Mouse (Mus musculus) liver, embryonic 14.5 days (tissue): ENCODE results near the gene Crybb2. TPM values are rescaled to one million over a fixed set of nuclear protein-coding genes. Genes with fewer than 3 reads are reported as not detected.
A peak's percentile ranks its signal among the peaks of the same experiment; 100 is the strongest.

Experiments
- ATAC-seq: fragments of 200-750 bp; cut with Nextera tagmentation; 2 replicates; pipeline ENCODE4 v1.8.0; 2017; ENCODE audit warnings: moderate number of reproducible peaks, mild to moderate bottlenecking, moderate library complexity; ENCODE audit not compliant: insufficient read depth
- DNase-seq, 3 experiments: peaks; one replicate each; pipeline ENCODE4 v3.0.0-alpha.2; 2012 to 2013; ENCODE audit warnings: low read depth in 3 of 3, low spot score in 3 of 3
- H3K27ac ChIP-seq: fragments of 300-500 bp; sonication (generic); 2 replicates; pipeline ENCODE4 v1.5.1; 2014; ENCODE audit warnings: moderate library complexity, mild to moderate bottlenecking, control low read depth, inconsistent platforms
- H3K27me3 ChIP-seq: fragments of 300-500 bp; sonication (generic); 2 replicates; pipeline ENCODE4 v1.6.1; 2014; ENCODE audit warnings: mild to moderate bottlenecking, low read length, moderate library complexity; ENCODE audit not compliant: control insufficient read depth, insufficient read depth
- H3K36me3 ChIP-seq: fragments of 300-500 bp; sonication (generic); replicated peaks from 2 replicates; pipeline ENCODE4 v1.6.1; 2014; ENCODE audit warnings: low read depth; ENCODE audit not compliant: control insufficient read depth, insufficient read depth
- H3K4me1 ChIP-seq, 2 experiments: fragments of 200-500 bp in 1 of 2; fragments of 300-500 bp in 1 of 2; sonication (generic) in 1 of 2; replicated peaks; 2 replicates each; pipeline ENCODE4 v1.6.1; 2012 to 2014; ENCODE audit warnings: antibody characterized with exemption in 1 of 2, inconsistent platforms in 1 of 2, low read length in 1 of 2; ENCODE audit not compliant: control insufficient read depth in 2 of 2, insufficient read depth in 2 of 2
- H3K4me2 ChIP-seq: fragments of 300-500 bp; sonication (generic); 2 replicates; pipeline ENCODE4 v1.6.1; 2014; ENCODE audit warnings: low read depth, mild to moderate bottlenecking, control low read depth, moderate library complexity
- H3K4me3 ChIP-seq, 2 experiments: fragments of 200-500 bp in 1 of 2; fragments of 300-500 bp in 1 of 2; sonication (generic) in 1 of 2; 2 replicates each; pipeline ENCODE4 v1.5.1; 2012 to 2014; ENCODE audit warnings: low read depth in 2 of 2, low read length in 2 of 2, mild to moderate bottlenecking in 2 of 2, control low read depth in 1 of 2, inconsistent platforms in 1 of 2, moderate library complexity in 1 of 2; ENCODE audit not compliant: insufficient read depth in 1 of 2
- H3K9ac ChIP-seq: fragments of 300-500 bp; sonication (generic); replicated peaks from 2 replicates; pipeline ENCODE4 v1.6.1; 2014; ENCODE audit warnings: mild to moderate bottlenecking, control low read depth, moderate library complexity
- H3K9me3 ChIP-seq: fragments of 300-500 bp; sonication (generic); 2 replicates; pipeline ENCODE4 v1.6.1; 2016; ENCODE audit warnings: low read length, mixed read lengths; ENCODE audit not compliant: control insufficient read depth
- CTCF ChIP-seq: IDR thresholded peaks from 2 replicates; pipeline ENCODE4 v1.5.1; 2016; ENCODE audit warnings: antibody characterized with exemption, low read depth, control low read depth
- EP300 ChIP-seq: IDR thresholded peaks from 2 replicates; pipeline ENCODE4 v1.6.1; 2016; ENCODE audit warnings: antibody characterized with exemption, low read depth
- WGBS: fragments of 180-500 bp; shearing (Covaris S2); extraction: QIAGEN DNeasy Blood & Tissue Kit; methylation state at CpG from one replicate; pipeline ENCODE4 v1.1.7; 2014; ENCODE audit not compliant: insufficient replicate concordance; 5-methylcytosine and 5-hydroxymethylcytosine counted together
- polyA plus RNA-seq, 2 experiments: library from polyadenylated mRNA; depleted of rRNA in 1 of 2; stranded (reverse) in 1 of 2; unstranded in 1 of 2; fragments of >200 nt; fragmentation: Nextera tagmentation in 1 of 2; extraction: Ambion mirVana in 1 of 2; gene quantifications; 2 replicates each; pipeline versions ENCODE4 v1.2.1 to v1.2.3; 2012 to 2014

The Crybb2 gene
- polyA plus RNA-seq, 2 experiments, result not detected

GRCm38 (mm10) chr5:113082356-113083168 lies 12.6 kb upstream of the Crybb2 start:
- Histone ChIP-seq H3K9ac (no peak overlapping the region), H3K27ac (no peak overlapping the region), H3K4me1 (no peaks in the 10 kb centered on the region), H3K9me3 (no peaks in the 10 kb centered on the region), H3K4me2 (no peak overlapping the region), H3K4me3 (no peak overlapping the region), H3K27me3 (no peaks in the 10 kb centered on the region), H3K36me3 (no peaks in the 10 kb centered on the region)
- TF ChIP-seq EP300 (no peak), CTCF (no peak)
- WGBS, result 45% methylated on average over 19 of the region's 19 CpGs
- ATAC-seq (no peak), DNase-seq (no peak)

- DNase-seq, result no peak
Measured at GRCm38 (mm10) chr5:113081439-113081838, 11.5 kb upstream of the Crybb2 start, which contains the start of gene Crybb3. Crybb3 (minus strand) TSS chr5:113081584.

GRCm38 (mm10) chr5:113081020-113081419 lies 11.1 kb upstream of the Crybb2 start:
- no peak for DNase-seq
- 61% methylated on average over 9 of the region's 9 CpGs for WGBS

More at GRCm38 (mm10) chr5:113081439-113081838, 11.5 kb upstream of the Crybb2 start, which contains the start of gene Crybb3:
- WGBS, result 63% methylated on average over 8 of the region's 8 CpGs
- Histone ChIP-seq H3K4me3 (no peak within 1 kb of the TSS), H3K4me2 (no peak within 1 kb of the TSS), H3K36me3 (no peaks in the 10 kb centered on the region), H3K27ac (no peak within 1 kb of the TSS), H3K9me3 (no peaks in the 10 kb centered on the region), H3K4me1 (no peaks in the 10 kb centered on the region), H3K9ac (no peak within 1 kb of the TSS), H3K27me3 (no peaks in the 10 kb centered on the region)
- TF ChIP-seq CTCF, result no peak
- no peak for TF ChIP-seq EP300
- ATAC-seq, result no peak

GRCm38 (mm10) chr5:113079783-113080182 lies 9.9 kb upstream of the Crybb2 start:
- WGBS, result 24% methylated on average over 21 of the region's 21 CpGs

More at GRCm38 (mm10) chr5:113081020-113081419, 11.1 kb upstream of the Crybb2 start:
- no peaks in the 10 kb centered on the region for H3K27me3 ChIP-seq
- H3K4me3 ChIP-seq, result no peak overlapping the region
- H3K27ac ChIP-seq, result no peak overlapping the region
- no peak overlapping the region for H3K4me2 ChIP-seq
- no peaks in the 10 kb centered on the region for H3K36me3 ChIP-seq
- TF ChIP-seq EP300 (no peak), CTCF (no peak)
- H3K9ac ChIP-seq, result no peak overlapping the region
- H3K9me3 ChIP-seq, result no peaks in the 10 kb centered on the region
- no peaks in the 10 kb centered on the region for H3K4me1 ChIP-seq
- no peak for ATAC-seq

GRCm38 (mm10) chr5:113078686-113079085 lies 8.8 kb upstream of the Crybb2 start:
- Histone ChIP-seq H3K27me3 (no peaks in the 10 kb centered on the region), H3K9ac (no peak overlapping the region), H3K4me1 (no peaks in the 10 kb centered on the region), H3K4me3 (no peak overlapping the region), H3K4me2 (no peak overlapping the region), H3K9me3 (no peaks in the 10 kb centered on the region), H3K27ac (no peak overlapping the region), H3K36me3 (no peaks in the 10 kb centered on the region)
- no peak for ATAC-seq
- TF ChIP-seq CTCF (peak; percentile 81), EP300 (no peak)
- peak in 1 of 3 experiments; percentile 10 for DNase-seq
- WGBS, result 49% methylated on average over 5 of the region's 5 CpGs

More at GRCm38 (mm10) chr5:113079783-113080182, 9.9 kb upstream of the Crybb2 start:
- H3K9ac ChIP-seq, result no peak overlapping the region
- peak; percentile 63 for TF ChIP-seq CTCF
- no peak for TF ChIP-seq EP300
- no peak for DNase-seq
- H3K4me2 ChIP-seq, result no peak overlapping the region
- H3K27me3 ChIP-seq, result no peaks in the 10 kb centered on the region
- no peaks in the 10 kb centered on the region for H3K36me3 ChIP-seq
- no peak overlapping the region for H3K27ac ChIP-seq
- ATAC-seq, result no peak
- no peaks in the 10 kb centered on the region for H3K9me3 ChIP-seq
- H3K4me3 ChIP-seq, result no peak overlapping the region
- no peaks in the 10 kb centered on the region for H3K4me1 ChIP-seq
